Mouse (Mus musculus) midbrain, embryonic 10.5 days (tissue): Measurements from ENCODE around the gene Clec2d. TPM values are rescaled to one million over a fixed set of nuclear protein-coding genes. Genes with fewer than 3 reads are reported as not detected.
"Not testable (repeated sequence)": the region's sequence is repeated elsewhere in the genome, so short reads cannot be mapped to it uniquely, and the experiment has no call there.

Experiments used
- DNase-seq: peaks from one replicate; pipeline ENCODE4 v3.0.0-alpha.2; 2017; ENCODE audit warnings: low spot score
- H3K27ac ChIP-seq: fragments of 300-500 bp; sonication (generic); replicated peaks from 2 replicates; pipeline ENCODE4 v1.5.1; 2016; ENCODE audit warnings: mild to moderate bottlenecking
- H3K27me3 ChIP-seq: fragments of 300-500 bp; sonication (generic); 2 replicates; pipeline ENCODE4 v1.6.1; 2016; ENCODE audit warnings: low read depth, mild to moderate bottlenecking; ENCODE audit not compliant: poor library complexity, severe bottlenecking
- H3K36me3 ChIP-seq: fragments of 300-500 bp; sonication (generic); 2 replicates; pipeline ENCODE4 v1.6.1; 2016; ENCODE audit warnings: mild to moderate bottlenecking, moderate library complexity
- H3K4me1 ChIP-seq: fragments of 300-500 bp; sonication (generic); 2 replicates; pipeline ENCODE4 v1.6.1; 2016
- H3K4me3 ChIP-seq: fragments of 300-500 bp; sonication (generic); 2 replicates; pipeline ENCODE4 v1.5.1; 2016; ENCODE audit warnings: mild to moderate bottlenecking, moderate library complexity
- H3K9me3 ChIP-seq: fragments of 300-500 bp; sonication (generic); replicated peaks from 2 replicates; pipeline ENCODE4 v1.6.1; 2016; ENCODE audit warnings: mild to moderate bottlenecking
- WGBS: fragments of 180-500 bp; shearing (Covaris S2); methylation state at CpG from one replicate; pipeline ENCODE4 v1.1.7; 2016; 5-methylcytosine and 5-hydroxymethylcytosine counted together
- polyA plus RNA-seq: library from polyadenylated mRNA; unstranded; fragments of >200 nt; fragmentation: Nextera tagmentation; extraction: Ambion mirVana; gene quantifications from 2 replicates; pipeline ENCODE4 v1.2.1, GENCODE M21; 2016

The Clec2d gene
- polyA plus RNA-seq, 1 experiment from 2014 or later, result not detected

DNA sequence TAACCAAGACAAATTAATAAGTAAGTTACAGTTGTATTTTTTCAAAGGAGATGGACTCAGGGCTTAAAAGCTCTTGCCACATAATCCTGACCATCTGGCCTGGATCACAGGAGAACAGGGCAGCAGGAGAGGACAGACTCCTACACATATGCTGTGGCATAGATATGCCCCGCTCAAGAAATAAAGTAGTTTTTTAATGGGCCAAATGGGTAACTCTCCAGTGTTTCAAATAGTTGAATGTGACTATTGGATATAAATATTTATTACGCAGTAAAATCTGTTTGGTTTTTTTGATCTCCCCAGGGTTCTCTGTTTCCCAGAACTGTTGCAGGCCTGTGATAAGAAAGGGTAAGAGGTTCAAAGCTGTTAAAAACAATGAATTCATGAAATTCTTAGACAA is 1.1 kb upstream of the Clec2d start:
- no peak overlapping the region for H3K27ac ChIP-seq
- no peak overlapping the region for H3K4me3 ChIP-seq
- 95% methylated on average over 2 of the region's 2 CpGs for WGBS
- no peaks in the 10 kb centered on the region for H3K36me3 ChIP-seq
- DNase-seq, result no peak
- peaks cover 13% of the 10 kb centered on the region for H3K4me1 ChIP-seq
- no peaks in the 10 kb centered on the region for H3K9me3 ChIP-seq
- no peaks in the 10 kb centered on the region for H3K27me3 ChIP-seq

GRCm38 (mm10) chr6:129179831-129180230 is 584 bp upstream of the Clec2d start:
- 80% methylated on average over 1 of the region's 1 CpGs for WGBS
- not testable (repeated sequence) for H3K9me3 ChIP-seq, DNase-seq, H3K4me3 ChIP-seq, H3K27me3 ChIP-seq, H3K36me3 ChIP-seq, H3K27ac ChIP-seq
- peaks cover 13% of the 10 kb centered on the region for H3K4me1 ChIP-seq

GRCm38 (mm10) chr6:129181249-129181648 is 834 bp downstream of the Clec2d start:
- no peaks in the 10 kb centered on the region for H3K27me3 ChIP-seq
- DNase-seq, result no peak
- peak overlapping the region; percentile 46 for H3K4me3 ChIP-seq
- H3K36me3 ChIP-seq, result no peaks in the 10 kb centered on the region
- WGBS, result 7% methylated on average over 1 of the region's 1 CpGs
- H3K4me1 ChIP-seq, result peaks cover 13% of the 10 kb centered on the region
- H3K9me3 ChIP-seq, result no peaks in the 10 kb centered on the region
- H3K27ac ChIP-seq, result peak overlapping the region; percentile 88

DNA sequence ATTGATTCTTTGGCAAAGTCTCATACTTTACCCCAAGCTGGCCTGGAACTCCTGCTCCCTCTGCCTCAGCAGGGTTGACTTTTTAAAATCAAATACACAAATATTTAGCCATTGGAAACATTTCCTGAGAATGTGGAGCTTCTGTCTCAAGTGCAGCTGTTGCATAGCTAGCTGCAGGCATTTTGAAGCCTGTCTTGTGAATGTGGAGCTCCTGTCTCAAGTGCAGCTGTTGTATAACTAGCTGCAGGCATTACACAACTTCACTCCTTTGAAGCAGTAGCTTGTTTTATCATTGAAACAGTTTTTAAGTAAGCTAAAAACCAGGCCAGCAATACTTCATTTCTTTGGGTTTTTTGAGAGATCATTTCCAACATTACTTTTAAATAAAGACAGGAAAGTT is 1.3 kb downstream of the Clec2d start:
- Histone ChIP-seq H3K4me1 (peaks cover 13% of the 10 kb centered on the region), H3K27me3 (no peaks in the 10 kb centered on the region), H3K27ac (peak overlapping the region; percentile 56; the same call in 1 of the 2 replicates), H3K9me3 (no peaks in the 10 kb centered on the region), H3K36me3 (no peaks in the 10 kb centered on the region), H3K4me3 (peak overlapping the region; percentile 16; the same call in 1 of the 2 replicates)
- DNase-seq, result peak; percentile 11

DNA sequence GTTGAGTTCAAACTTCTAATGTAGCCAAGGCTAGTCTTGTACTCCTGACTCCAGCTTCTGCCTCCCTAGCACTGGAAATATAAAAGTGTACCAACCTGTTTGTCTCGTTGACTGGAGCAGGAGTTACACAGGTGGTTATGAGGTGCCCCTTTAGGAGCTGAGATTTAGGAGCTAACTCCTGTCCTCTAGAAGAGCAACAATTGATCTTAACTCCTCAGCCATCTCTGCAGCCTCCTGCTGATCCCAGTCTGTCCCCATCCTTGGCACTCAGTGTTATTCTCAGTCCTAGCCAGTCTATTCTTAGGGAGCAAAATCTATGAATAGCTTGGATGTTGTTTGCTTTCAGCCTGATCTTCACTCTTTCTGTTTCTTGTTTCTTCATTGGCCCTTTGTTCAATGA is 2.1 kb downstream of the Clec2d start:
- Histone ChIP-seq H3K27me3 (no peaks in the 10 kb centered on the region), H3K9me3 (no peaks in the 10 kb centered on the region), H3K4me3 (no peak overlapping the region), H3K36me3 (no peaks in the 10 kb centered on the region), H3K4me1 (peaks cover 13% of the 10 kb centered on the region), H3K27ac (no peak overlapping the region)
- 79% methylated on average over 1 of the region's 1 CpGs for WGBS
- DNase-seq, result no peak

GRCm38 (mm10) chr6:129184001-129184400 is 3.6 kb downstream of the Clec2d start:
- not testable (repeated sequence) for DNase-seq, H3K4me3 ChIP-seq, H3K27ac ChIP-seq, H3K27me3 ChIP-seq, H3K9me3 ChIP-seq, H3K36me3 ChIP-seq
- H3K4me1 ChIP-seq, result peaks cover 13% of the 10 kb centered on the region
- 88% methylated on average over 4 of the region's 4 CpGs for WGBS

GRCm38 (mm10) chr6:129184788-129185187 is 4.4 kb downstream of the Clec2d start:
- Histone ChIP-seq H3K4me1 (peaks cover 13% of the 10 kb centered on the region), H3K27ac (no peak overlapping the region), H3K27me3 (no peaks in the 10 kb centered on the region), H3K36me3 (no peaks in the 10 kb centered on the region), H3K9me3 (no peaks in the 10 kb centered on the region), H3K4me3 (no peak overlapping the region)
- 89% methylated on average over 5 of the region's 5 CpGs for WGBS
- no peak for DNase-seq

DNA sequence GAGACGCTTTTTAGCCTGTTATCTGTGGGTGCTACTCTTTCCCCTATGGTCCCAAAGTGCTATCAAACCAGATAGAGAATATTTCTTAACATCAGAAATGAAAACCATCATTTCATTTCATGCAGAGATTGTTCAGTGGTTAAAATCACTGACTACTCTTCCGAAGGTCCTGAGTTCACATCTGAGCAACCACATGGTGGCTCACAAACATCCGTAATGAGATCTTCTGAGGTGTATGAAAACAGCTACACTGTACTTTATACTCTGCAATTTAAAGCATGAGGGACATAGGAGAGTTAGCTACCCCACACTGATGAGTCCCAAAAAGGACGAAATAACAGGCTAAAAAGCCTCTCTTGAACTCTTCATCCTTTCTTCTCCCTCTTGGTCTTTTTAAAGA is 5.6 kb downstream of the Clec2d start:
- H3K4me3 ChIP-seq, result no peak overlapping the region
- WGBS, result 87% methylated on average over 4 of the region's 4 CpGs
- no peak for DNase-seq
- H3K4me1 ChIP-seq, result peaks cover 7% of the 10 kb centered on the region
- H3K36me3 ChIP-seq, result no peaks in the 10 kb centered on the region
- no peaks in the 10 kb centered on the region for H3K27me3 ChIP-seq
- H3K27ac ChIP-seq, result no peak overlapping the region
- H3K9me3 ChIP-seq, result no peaks in the 10 kb centered on the region

- WGBS, result 92% methylated on average over 5 of the region's 5 CpGs
- H3K36me3 ChIP-seq, result no peaks in the 10 kb centered on the region
- H3K27me3 ChIP-seq, result no peaks in the 10 kb centered on the region
- H3K9me3 ChIP-seq, result no peaks in the 10 kb centered on the region
- H3K4me3 ChIP-seq, result no peak overlapping the region
- peaks cover 3% of the 10 kb centered on the region for H3K4me1 ChIP-seq
- DNase-seq, result no peak
- H3K27ac ChIP-seq, result no peak overlapping the region
Observed at GRCm38 (mm10) chr6:129186457-129187199, 6.2 kb downstream of the Clec2d start.

DNA sequence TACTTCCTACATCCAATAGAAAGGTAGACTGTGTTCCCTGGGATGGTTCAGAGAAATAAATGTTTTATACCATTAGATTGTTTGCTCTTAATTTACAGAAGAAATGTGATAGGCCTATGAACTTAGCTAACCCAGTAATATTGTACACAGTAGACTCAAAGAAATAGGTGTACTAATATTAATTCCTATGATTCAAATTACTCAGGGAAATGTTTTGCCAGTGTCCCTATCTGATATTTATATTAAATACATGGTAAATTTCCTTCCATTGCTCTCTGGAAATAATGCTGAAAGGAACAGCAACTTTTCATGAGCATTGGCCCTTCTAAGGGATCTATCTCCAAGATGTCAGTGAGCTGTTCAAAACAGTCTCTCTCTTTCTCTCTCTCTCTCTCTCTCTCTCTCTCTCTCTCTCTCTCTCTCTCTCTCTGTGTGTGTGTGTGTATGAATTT is 6.8 kb downstream of the Clec2d start:
- H3K4me1 ChIP-seq, result no peaks in the 10 kb centered on the region
- no peak overlapping the region for H3K27ac ChIP-seq
- DNase-seq, result no peak
- H3K4me3 ChIP-seq, result no peak overlapping the region
- no peaks in the 10 kb centered on the region for H3K27me3 ChIP-seq
- no peaks in the 10 kb centered on the region for H3K36me3 ChIP-seq
- no peaks in the 10 kb centered on the region for H3K9me3 ChIP-seq

- H3K4me1 ChIP-seq, H3K4me3 ChIP-seq, H3K36me3 ChIP-seq, H3K27ac ChIP-seq, DNase-seq, H3K9me3 ChIP-seq, H3K27me3 ChIP-seq: not testable (repeated sequence)
- WGBS, result 89% methylated on average over 3 of the region's 3 CpGs
Observed at GRCm38 (mm10) chr6:129187816-129188215, 7.4 kb downstream of the Clec2d start.

- no peaks in the 10 kb centered on the region for H3K4me1 ChIP-seq
- H3K4me3 ChIP-seq, result no peak overlapping the region
- no peaks in the 10 kb centered on the region for H3K9me3 ChIP-seq
- no peak overlapping the region for H3K27ac ChIP-seq
- no peaks in the 10 kb centered on the region for H3K27me3 ChIP-seq
- no peaks in the 10 kb centered on the region for H3K36me3 ChIP-seq
- 89% methylated on average over 2 of the region's 2 CpGs for WGBS
- DNase-seq, result no peak
Observed at GRCm38 (mm10) chr6:129193431-129193830, 13.0 kb downstream of the Clec2d start.

GRCm38 (mm10) chr6:129200066-129200465 is 19.7 kb downstream of the Clec2d start:
- H3K27ac ChIP-seq, H3K9me3 ChIP-seq, H3K4me1 ChIP-seq, H3K27me3 ChIP-seq, H3K36me3 ChIP-seq, DNase-seq, H3K4me3 ChIP-seq: not testable (repeated sequence)

DNA sequence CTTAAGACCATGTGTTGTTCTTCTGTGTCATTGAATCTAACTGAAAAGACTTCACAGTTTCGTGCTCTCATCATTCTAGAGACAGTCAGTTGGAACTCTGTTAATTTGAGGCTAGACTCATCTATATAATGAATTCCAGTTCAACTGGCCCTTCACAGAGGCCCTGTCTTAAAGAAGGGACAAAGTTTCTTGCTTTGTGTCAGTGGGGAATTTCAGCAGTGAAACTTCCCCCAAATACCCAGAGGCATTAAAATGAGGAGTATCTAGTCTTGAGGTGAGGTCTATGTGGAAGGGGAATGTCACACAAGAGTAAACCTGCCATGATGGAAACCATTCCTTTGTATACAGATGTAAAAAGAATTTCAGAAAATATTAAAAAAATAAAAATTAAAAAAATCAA is 21.9 kb downstream of the Clec2d start:
- Histone ChIP-seq H3K27me3 (no peaks in the 10 kb centered on the region), H3K4me3 (no peak overlapping the region), H3K9me3 (no peaks in the 10 kb centered on the region), H3K27ac (no peak overlapping the region), H3K36me3 (no peaks in the 10 kb centered on the region), H3K4me1 (no peaks in the 10 kb centered on the region)
- no peak for DNase-seq
- 89% methylated on average over 1 of the region's 1 CpGs for WGBS
